Mouse (Mus musculus) stomach, postnatal 0 days (tissue): ENCODE results near the gene Lama5.

Experiments used
- CTCF ChIP-seq: IDR thresholded peaks from 2 replicates; pipeline ENCODE4 v1.5.1; 2016; ENCODE audit warnings: antibody characterized with exemption, low read depth, mild to moderate bottlenecking, moderate library complexity
- EP300 ChIP-seq: optimal IDR thresholded peaks from 2 replicates; pipeline ENCODE3; 2016; ENCODE audit warnings: antibody characterized with exemption

DNA sequence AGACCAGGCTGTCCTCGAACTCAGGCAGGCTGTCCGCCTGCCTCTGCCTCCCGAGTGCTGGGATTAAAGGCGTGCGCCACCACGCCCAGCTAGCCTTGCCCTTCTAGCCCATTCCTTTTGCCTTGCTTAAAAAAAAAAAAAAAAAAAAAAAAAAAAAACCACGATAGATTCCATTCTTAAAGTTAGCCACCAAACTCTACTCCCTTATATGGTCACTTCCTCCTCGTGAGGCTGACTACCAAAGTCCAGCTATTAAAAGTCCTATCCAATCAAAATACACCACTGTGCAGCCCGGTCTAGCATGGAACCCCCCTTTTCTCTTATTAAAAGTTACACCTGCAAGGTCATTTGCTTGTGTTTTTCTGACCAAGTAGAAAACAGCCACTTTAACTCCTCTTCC is 30.0 kb upstream of the Lama5 start:
- TF ChIP-seq EP300, result no peak
- no peak for TF ChIP-seq CTCF
